17 mouse cellular contexts compared by ENCODE assay signal in genomic region chr7:128755396-128755795, GRCm38 (mm10).
"Had no signal": no experiment of that assay in that cellular context is flagged by ENCODE, and none has a peak within 500 bp of the region (broad histone marks: within the 10 kb centered on the region; RNA-seq: fewer than 3 reads in every experiment).

No protein-coding gene starts in this region.

- H3K27me3 ChIP-seq: limb, embryonic 13.5 days; liver, embryonic 12.5 days; liver, embryonic 15.5 days had no signal

- H3K9ac ChIP-seq: limb, embryonic 13.5 days; liver, embryonic 12.5 days; liver, embryonic 15.5 days had no signal

- H3K4me1 ChIP-seq: limb, embryonic 10.5 days; limb, embryonic 13.5 days; liver, embryonic 15.5 days had no signal

- H3K9me3 ChIP-seq: limb, embryonic 10.5 days; limb, embryonic 13.5 days; liver, embryonic 12.5 days; liver, embryonic 15.5 days had no signal

- H3K4me2 ChIP-seq: limb, embryonic 13.5 days; liver, embryonic 12.5 days; liver, embryonic 15.5 days; midbrain, embryonic 11.5 days had no signal

- H3K4me3 ChIP-seq: limb, embryonic 10.5 days; limb, embryonic 13.5 days; liver, embryonic 12.5 days; liver, embryonic 15.5 days had no signal

- H3K27ac ChIP-seq: hindbrain, postnatal 0 days; limb, embryonic 10.5 days; limb, embryonic 13.5 days; liver, embryonic 12.5 days; liver, embryonic 15.5 days; stomach, postnatal 0 days had no signal

- ATAC-seq: hindbrain, postnatal 0 days; inflammation-experienced regulatory T-cells, adult 6 months; intestine, embryonic 16.5 days; liver, embryonic 12.5 days had no signal

- DNase-seq: liver; lung, adult 2 months; lung, postnatal 14 days; lung, postnatal 4 days; midbrain, embryonic 14.5 days; thymus, adult 2 months; thymus, postnatal 14 days; thymus, postnatal 4 days had no signal
